Mouse (Mus musculus): ENCODE measurements at regions not wholly inside any gene's neighbourhood (a gene's known extent, or its start where the extent isn't known, plus 50 kb on each side); places are given as distances from the start of the nearest gene placed in this dataset.

GRCm38 (mm10) chr16:39298856-39299255, 406.4 kb downstream of the Igsf11 start:
- no peak overlapping the region for H3K27ac ChIP-seq (replicated peaks)
- no peaks in the 10 kb centered on the region for H3K9me3 ChIP-seq (replicated peaks)
- H3K4me1 ChIP-seq: peaks cover 22% of the 10 kb centered on the region
- no peak for DNase-seq (ENCODE audit: low spot score)
- no peak overlapping the region for H3K4me3 ChIP-seq
- WGBS: 81% methylated on average over 3 of the region's 3 CpGs
- H3K36me3 ChIP-seq: no peaks in the 10 kb centered on the region
- H3K27me3 ChIP-seq (ENCODE audit: low read depth, poor library complexity, severe bottlenecking): no peaks in the 10 kb centered on the region

- Histone ChIP-seq H3K27me3 (ENCODE audit: low read depth, poor library complexity, severe bottlenecking) (no peaks in the 10 kb centered on the region), H3K9me3 (replicated peaks) (no peaks in the 10 kb centered on the region), H3K27ac (replicated peaks) (peak overlapping the region; percentile 73), H3K4me3 (no peak overlapping the region), H3K36me3 (no peaks in the 10 kb centered on the region), H3K4me1 (peaks cover 22% of the 10 kb centered on the region)
- WGBS: 16% methylated on average over 1 of the region's 1 CpGs
- DNase-seq (ENCODE audit: low spot score): peak; percentile 66
These were observed 410.5 kb downstream of the Igsf11 start for GRCm38 (mm10) chr16:39302902-39303361.

- WGBS: 55% methylated on average over 7 of the region's 7 CpGs
- H3K27me3 ChIP-seq (ENCODE audit: low read depth, poor library complexity, severe bottlenecking): no peaks in the 10 kb centered on the region
- no peak overlapping the region for H3K4me3 ChIP-seq
- DNase-seq (ENCODE audit: low spot score): no peak
- peaks cover 22% of the 10 kb centered on the region for H3K4me1 ChIP-seq
- peak overlapping the region; percentile 73 for H3K27ac ChIP-seq (replicated peaks)
- H3K9me3 ChIP-seq (replicated peaks): no peaks in the 10 kb centered on the region
- H3K36me3 ChIP-seq: no peaks in the 10 kb centered on the region
These were observed 410.9 kb downstream of the Igsf11 start for GRCm38 (mm10) chr16:39303371-39303770.

GRCm38 (mm10) chr16:39307951-39308350, 415.5 kb downstream of the Igsf11 start:
- Histone ChIP-seq H3K27me3 (ENCODE audit: low read depth, poor library complexity, severe bottlenecking) (no peaks in the 10 kb centered on the region), H3K36me3 (no peaks in the 10 kb centered on the region), H3K4me3 (no peak overlapping the region), H3K27ac (replicated peaks) (no peak overlapping the region), H3K4me1 (peaks cover 15% of the 10 kb centered on the region), H3K9me3 (replicated peaks) (no peaks in the 10 kb centered on the region)
- DNase-seq (ENCODE audit: low spot score): no peak
- 84% methylated on average over 5 of the region's 5 CpGs for WGBS

- no peaks in the 10 kb centered on the region for H3K9me3 ChIP-seq (replicated peaks)
- no peaks in the 10 kb centered on the region for H3K27me3 ChIP-seq (ENCODE audit: low read depth, poor library complexity, severe bottlenecking)
- H3K4me3 ChIP-seq: no peak overlapping the region
- WGBS: 25% methylated on average over 15 of the region's 15 CpGs
- peaks cover 6% of the 10 kb centered on the region; the same call in 1 of the 2 replicates for H3K4me1 ChIP-seq
- H3K27ac ChIP-seq (replicated peaks): no peak overlapping the region
- DNase-seq (ENCODE audit: low spot score): peak; percentile 75
- no peaks in the 10 kb centered on the region for H3K36me3 ChIP-seq
These were observed 424.5 kb downstream of the Igsf11 start for GRCm38 (mm10) chr16:39316752-39317594.

- H3K36me3 ChIP-seq: no peaks in the 10 kb centered on the region
- 91% methylated on average over 2 of the region's 2 CpGs for WGBS
- H3K4me1 ChIP-seq: no peaks in the 10 kb centered on the region
- DNase-seq (ENCODE audit: low spot score): no peak
- H3K4me3 ChIP-seq: no peak overlapping the region
- H3K27me3 ChIP-seq (ENCODE audit: low read depth, poor library complexity, severe bottlenecking): no peaks in the 10 kb centered on the region; the same call in 1 of the 2 replicates
- H3K9me3 ChIP-seq (replicated peaks): no peaks in the 10 kb centered on the region
- H3K27ac ChIP-seq (replicated peaks): no peak overlapping the region
These were observed 433.2 kb downstream of the Igsf11 start for GRCm38 (mm10) chr16:39325627-39326026.

- Histone ChIP-seq H3K9me3 (replicated peaks) (no peaks in the 10 kb centered on the region), H3K4me3 (no peak overlapping the region), H3K4me1 (no peaks in the 10 kb centered on the region), H3K36me3 (no peaks in the 10 kb centered on the region), H3K27me3 (ENCODE audit: low read depth, poor library complexity, severe bottlenecking) (no peaks in the 10 kb centered on the region), H3K27ac (replicated peaks) (no peak overlapping the region)
- whole genome bisulfite sequencing: 74% methylated on average over 2 of the region's 2 CpGs
- DNase-seq (ENCODE audit: low spot score): no peak
These were observed 471.2 kb downstream of the Igsf11 start for GRCm38 (mm10) chr16:39363657-39364056.

- Histone ChIP-seq H3K4me3 (no peak overlapping the region), H3K9me3 (replicated peaks) (no peaks in the 10 kb centered on the region), H3K27ac (replicated peaks) (no peak overlapping the region), H3K36me3 (no peaks in the 10 kb centered on the region), H3K27me3 (ENCODE audit: low read depth, poor library complexity, severe bottlenecking) (no peaks in the 10 kb centered on the region), H3K4me1 (no peaks in the 10 kb centered on the region)
- WGBS: 91% methylated on average over 2 of the region's 2 CpGs
- DNase-seq (ENCODE audit: low spot score): no peak
These were observed 475.8 kb downstream of the Igsf11 start for GRCm38 (mm10) chr16:39368276-39368675.

GRCm38 (mm10) chr16:39374616-39375015, 482.1 kb downstream of the Igsf11 start:
- 71% methylated on average over 3 of the region's 3 CpGs for WGBS

GRCm38 (mm10) chr16:39379959-39380358, 487.5 kb downstream of the Igsf11 start:
- no peaks in the 10 kb centered on the region for H3K36me3 ChIP-seq
- no peak overlapping the region for H3K27ac ChIP-seq (replicated peaks)
- no peak for DNase-seq (ENCODE audit: low spot score)
- peaks cover 6% of the 10 kb centered on the region for H3K4me1 ChIP-seq
- no peak overlapping the region for H3K4me3 ChIP-seq
- no peaks in the 10 kb centered on the region for H3K27me3 ChIP-seq (ENCODE audit: low read depth, poor library complexity, severe bottlenecking)
- no peaks in the 10 kb centered on the region for H3K9me3 ChIP-seq (replicated peaks)
- 88% methylated on average over 7 of the region's 7 CpGs for WGBS

More at GRCm38 (mm10) chr16:39374616-39375015, 482.1 kb downstream of the Igsf11 start:
- Histone ChIP-seq H3K4me1 (peaks cover 9% of the 10 kb centered on the region), H3K4me3 (no peak overlapping the region), H3K27me3 (ENCODE audit: low read depth, poor library complexity, severe bottlenecking) (no peaks in the 10 kb centered on the region), H3K27ac (replicated peaks) (no peak overlapping the region), H3K36me3 (no peaks in the 10 kb centered on the region), H3K9me3 (replicated peaks) (no peaks in the 10 kb centered on the region)
- no peak for DNase-seq (ENCODE audit: low spot score)

- no peak overlapping the region for H3K4me3 ChIP-seq
- no peaks in the 10 kb centered on the region for H3K9me3 ChIP-seq (replicated peaks)
- no peak overlapping the region for H3K27ac ChIP-seq (replicated peaks)
- no peaks in the 10 kb centered on the region for H3K27me3 ChIP-seq (ENCODE audit: low read depth, poor library complexity, severe bottlenecking)
- no peaks in the 10 kb centered on the region for H3K4me1 ChIP-seq
- no peak for DNase-seq (ENCODE audit: low spot score)
- H3K36me3 ChIP-seq: no peaks in the 10 kb centered on the region
- 87% methylated on average over 5 of the region's 5 CpGs for WGBS
These were observed 497.5 kb downstream of the Igsf11 start for GRCm38 (mm10) chr16:39389943-39390342.

GRCm38 (mm10) chr16:39390626-39391025, 498.2 kb downstream of the Igsf11 start:
- Histone ChIP-seq H3K9me3 (replicated peaks) (no peaks in the 10 kb centered on the region), H3K4me1 (no peaks in the 10 kb centered on the region), H3K4me3 (no peak overlapping the region), H3K27ac (replicated peaks) (no peak overlapping the region), H3K27me3 (ENCODE audit: low read depth, poor library complexity, severe bottlenecking) (no peaks in the 10 kb centered on the region), H3K36me3 (no peaks in the 10 kb centered on the region)
- 82% methylated on average over 3 of the region's 3 CpGs for WGBS
- no peak for DNase-seq (ENCODE audit: low spot score)

- Histone ChIP-seq H3K9me3 (replicated peaks) (no peaks in the 10 kb centered on the region), H3K4me3 (no peak overlapping the region), H3K36me3 (no peaks in the 10 kb centered on the region), H3K4me1 (no peaks in the 10 kb centered on the region), H3K27ac (replicated peaks) (no peak overlapping the region), H3K27me3 (ENCODE audit: low read depth, poor library complexity, severe bottlenecking) (no peaks in the 10 kb centered on the region)
- 75% methylated on average over 4 of the region's 4 CpGs for WGBS
- DNase-seq (ENCODE audit: low spot score): no peak
These were observed 509.8 kb downstream of the Igsf11 start for GRCm38 (mm10) chr16:39402101-39402749.
